Mouse (Mus musculus) liver, embryonic 15.5 days (tissue): ENCODE results near the gene Klhl42. TPM values are rescaled to one million over a fixed set of nuclear protein-coding genes. Genes with fewer than 3 reads are reported as not detected.

ENCODE experiments used
- ATAC-seq: fragments of 200-750 bp; cut with Nextera tagmentation; 2 replicates; pipeline ENCODE4 v1.8.0; 2017; ENCODE audit warnings: moderate number of reproducible peaks, mild to moderate bottlenecking, moderate library complexity; ENCODE audit not compliant: insufficient read depth
- H3K27ac ChIP-seq: fragments of 300-500 bp; sonication (generic); replicated peaks from 2 replicates; pipeline ENCODE4 v1.5.1; 2015; ENCODE audit warnings: mild to moderate bottlenecking, inconsistent platforms
- H3K27me3 ChIP-seq: fragments of 300-500 bp; sonication (generic); 2 replicates; pipeline ENCODE4 v1.6.1; 2015; ENCODE audit warnings: mild to moderate bottlenecking, inconsistent platforms
- H3K36me3 ChIP-seq: fragments of 300-500 bp; sonication (generic); replicated peaks from 2 replicates; pipeline ENCODE4 v1.6.1; 2015; ENCODE audit warnings: moderate library complexity, mild to moderate bottlenecking, inconsistent platforms
- H3K4me1 ChIP-seq: fragments of 300-500 bp; sonication (generic); replicated peaks from 2 replicates; pipeline ENCODE4 v1.6.1; 2015; ENCODE audit warnings: inconsistent platforms
- H3K4me2 ChIP-seq: fragments of 300-500 bp; sonication (generic); 2 replicates; pipeline ENCODE4 v1.6.1; 2015; ENCODE audit warnings: moderate library complexity, mild to moderate bottlenecking, inconsistent platforms
- H3K4me3 ChIP-seq: fragments of 300-500 bp; sonication (generic); replicated peaks from 2 replicates; pipeline ENCODE4 v1.5.1; 2015; ENCODE audit warnings: mild to moderate bottlenecking, inconsistent platforms
- H3K9ac ChIP-seq: fragments of 300-500 bp; sonication (generic); 2 replicates; pipeline ENCODE4 v1.6.1; 2015; ENCODE audit warnings: moderate library complexity, mild to moderate bottlenecking, inconsistent platforms
- H3K9me3 ChIP-seq: fragments of 300-500 bp; sonication (generic); replicated peaks from 2 replicates; pipeline ENCODE4 v1.6.1; 2016; ENCODE audit warnings: inconsistent platforms
- WGBS: fragments of 180-500 bp; shearing (Covaris S2); methylation state at CpG from one replicate; pipeline ENCODE4 v1.1.7; 2015; ENCODE audit warnings: mixed read lengths; ENCODE audit not compliant: insufficient replicate concordance; 5-methylcytosine and 5-hydroxymethylcytosine counted together
- polyA plus RNA-seq: library from polyadenylated mRNA; unstranded; fragments of >200 nt; fragmentation: Nextera tagmentation; extraction: Ambion mirVana; gene quantifications from 2 replicates; pipeline ENCODE4 v1.2.1, GENCODE M21; 2015

Gene Klhl42
- polyA plus RNA-seq, 1 experiment from 2014 or later: 1.8 TPM

GRCm38 (mm10) chr6:147088517-147088916, 2.7 kb upstream of the Klhl42 start:
- H3K4me2 ChIP-seq: no peak overlapping the region
- H3K27ac ChIP-seq: no peak overlapping the region
- H3K36me3 ChIP-seq: no peaks in the 10 kb centered on the region
- H3K27me3 ChIP-seq: peaks cover 17% of the 10 kb centered on the region
- no peak for ATAC-seq
- no peak overlapping the region for H3K9ac ChIP-seq
- WGBS: 50% methylated on average over 3 of the region's 3 CpGs
- peaks cover 31% of the 10 kb centered on the region for H3K4me1 ChIP-seq
- H3K4me3 ChIP-seq: no peak overlapping the region
- H3K9me3 ChIP-seq: no peaks in the 10 kb centered on the region

GRCm38 (mm10) chr6:147090191-147090590, 988 bp upstream of the Klhl42 start:
- 0 out of 2 replicates have a peak, but pooled peaks cover 4% of the 10 kb centered on the region for H3K36me3 ChIP-seq
- 67% methylated on average over 5 of the region's 5 CpGs for WGBS
- ATAC-seq: no peak
- peaks cover 17% of the 10 kb centered on the region for H3K27me3 ChIP-seq
- H3K4me3 ChIP-seq: no peak overlapping the region
- no peak overlapping the region for H3K9ac ChIP-seq
- H3K9me3 ChIP-seq: no peaks in the 10 kb centered on the region
- peaks cover 37% of the 10 kb centered on the region for H3K4me1 ChIP-seq
- no peak overlapping the region for H3K27ac ChIP-seq
- H3K4me2 ChIP-seq: peak overlapping the region; percentile 90

DNA sequence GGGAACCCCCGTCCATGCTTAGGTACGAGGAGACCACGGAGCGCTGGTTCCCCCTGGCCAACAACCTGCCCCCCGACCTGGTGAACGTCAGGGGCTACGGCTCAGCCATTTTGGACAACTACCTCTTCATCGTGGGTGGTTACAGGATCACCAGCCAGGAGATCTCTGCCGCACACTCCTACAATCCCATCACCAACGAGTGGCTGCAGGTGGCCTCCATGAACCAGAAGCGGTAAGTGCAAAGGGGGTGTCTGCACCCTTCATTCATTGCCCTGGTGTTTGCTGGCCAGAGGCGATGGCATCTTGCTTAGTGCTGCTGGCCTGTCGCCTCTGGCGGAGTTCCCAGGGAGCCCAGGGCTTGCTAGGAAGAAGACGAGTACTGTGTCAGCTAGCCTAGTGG, 957 bp downstream of the Klhl42 start:
- peaks cover 9% of the 10 kb centered on the region for H3K36me3 ChIP-seq
- H3K4me3 ChIP-seq: peak overlapping the region; percentile 72
- peaks cover 8% of the 10 kb centered on the region for H3K27me3 ChIP-seq
- ATAC-seq: no peak
- 2% methylated on average over 15 of the region's 15 CpGs for WGBS
- H3K4me1 ChIP-seq: peaks cover 37% of the 10 kb centered on the region
- H3K9ac ChIP-seq: peak overlapping the region; percentile 61
- no peaks in the 10 kb centered on the region for H3K9me3 ChIP-seq
- H3K4me2 ChIP-seq: peak overlapping the region; percentile 90
- H3K27ac ChIP-seq: peak overlapping the region; percentile 67; the same call in 1 of the 2 replicates

DNA sequence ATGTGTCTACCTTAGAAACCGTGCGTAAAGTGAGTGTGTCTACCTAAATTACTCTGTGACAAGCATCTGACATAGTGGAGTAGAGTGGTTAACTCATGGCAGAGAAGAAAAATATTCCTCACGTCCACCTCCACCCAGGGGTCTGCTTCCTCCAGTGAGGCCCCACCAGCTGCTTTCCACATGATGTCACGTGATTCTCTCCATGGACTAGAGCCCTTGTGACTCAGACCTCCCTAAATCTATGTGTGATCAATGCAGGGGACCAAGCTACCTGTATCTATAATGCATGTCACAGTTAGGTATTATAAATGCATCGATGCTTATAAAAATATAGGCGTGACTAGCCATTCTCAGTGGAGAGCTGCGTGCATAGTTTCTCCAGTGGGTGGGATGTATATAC, 3.6 kb downstream of the Klhl42 start:
- H3K36me3 ChIP-seq: peaks cover 9% of the 10 kb centered on the region
- no peak overlapping the region for H3K4me2 ChIP-seq
- WGBS: 76% methylated on average over 7 of the region's 7 CpGs
- no peaks in the 10 kb centered on the region for H3K9me3 ChIP-seq
- no peak for ATAC-seq
- H3K27me3 ChIP-seq: peaks cover 7% of the 10 kb centered on the region; the same call in 1 of the 2 replicates
- H3K9ac ChIP-seq: no peak overlapping the region
- H3K27ac ChIP-seq: no peak overlapping the region
- peaks cover 40% of the 10 kb centered on the region for H3K4me1 ChIP-seq
- no peak overlapping the region for H3K4me3 ChIP-seq

- H3K4me2 ChIP-seq: no peak overlapping the region
- no peaks in the 10 kb centered on the region for H3K9me3 ChIP-seq
- H3K27me3 ChIP-seq: no peaks in the 10 kb centered on the region
- no peak overlapping the region for H3K4me3 ChIP-seq
- ATAC-seq: no peak
- H3K36me3 ChIP-seq: peaks cover 9% of the 10 kb centered on the region
- no peak overlapping the region for H3K27ac ChIP-seq
- peaks cover 35% of the 10 kb centered on the region for H3K4me1 ChIP-seq
- WGBS: 81% methylated on average over 4 of the region's 4 CpGs
- H3K9ac ChIP-seq: no peak overlapping the region
Measured at GRCm38 (mm10) chr6:147096109-147096508, 4.9 kb downstream of the Klhl42 start.

DNA sequence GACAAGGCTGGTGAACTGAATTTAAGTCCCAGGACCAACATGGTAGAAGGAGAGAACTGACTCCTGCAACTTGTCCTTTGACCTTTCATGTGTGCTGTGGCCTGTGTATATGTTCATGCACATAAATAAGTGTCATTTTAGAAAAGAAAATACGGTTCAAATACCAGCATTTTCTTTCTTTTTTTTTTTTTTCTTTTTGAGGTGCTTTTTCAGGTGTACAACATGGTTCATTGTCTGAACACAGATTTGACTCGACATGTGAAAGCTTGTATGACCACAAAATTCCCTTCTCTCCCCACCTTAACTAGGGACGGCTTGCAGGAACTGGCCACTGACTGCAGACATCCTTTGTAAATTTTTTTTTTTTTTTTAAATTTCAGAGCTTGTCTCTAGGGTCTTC, 5.8 kb downstream of the Klhl42 start:
- peaks cover 9% of the 10 kb centered on the region for H3K36me3 ChIP-seq
- H3K4me3 ChIP-seq: no peak overlapping the region
- no peaks in the 10 kb centered on the region for H3K9me3 ChIP-seq
- H3K9ac ChIP-seq: no peak overlapping the region
- WGBS: 60% methylated on average over 3 of the region's 3 CpGs
- no peak overlapping the region for H3K27ac ChIP-seq
- H3K27me3 ChIP-seq: no peaks in the 10 kb centered on the region
- peaks cover 30% of the 10 kb centered on the region for H3K4me1 ChIP-seq
- no peak for ATAC-seq
- no peak overlapping the region for H3K4me2 ChIP-seq

- no peak overlapping the region for H3K27ac ChIP-seq
- H3K36me3 ChIP-seq: peaks cover 9% of the 10 kb centered on the region
- H3K9ac ChIP-seq: no peak overlapping the region
- no peaks in the 10 kb centered on the region for H3K27me3 ChIP-seq
- no peak overlapping the region for H3K4me2 ChIP-seq
- H3K4me3 ChIP-seq: no peak overlapping the region
- WGBS: 55% methylated on average over 8 of the region's 8 CpGs
- no peaks in the 10 kb centered on the region for H3K9me3 ChIP-seq
- no peak for ATAC-seq
- H3K4me1 ChIP-seq: peaks cover 25% of the 10 kb centered on the region
Measured at GRCm38 (mm10) chr6:147097346-147097929, 6.3 kb downstream of the Klhl42 start.

- Histone ChIP-seq H3K4me2 (no peak overlapping the region), H3K4me3 (no peak overlapping the region), H3K36me3 (peaks cover 16% of the 10 kb centered on the region), H3K9ac (no peak overlapping the region), H3K27ac (no peak overlapping the region), H3K9me3 (no peaks in the 10 kb centered on the region), H3K4me1 (peaks cover 10% of the 10 kb centered on the region; the same call in 1 of the 2 replicates), H3K27me3 (no peaks in the 10 kb centered on the region)
- ATAC-seq: 0 out of 2 replicates have a peak, but pooled peaks have one; percentile 30
- WGBS: 71% methylated on average over 19 of the region's 19 CpGs
Measured at GRCm38 (mm10) chr6:147099458-147100277, 8.5 kb downstream of the Klhl42 start.

- Histone ChIP-seq H3K4me1 (peaks cover 10% of the 10 kb centered on the region; the same call in 1 of the 2 replicates), H3K27me3 (no peaks in the 10 kb centered on the region), H3K4me2 (no peak overlapping the region), H3K4me3 (no peak overlapping the region), H3K9me3 (no peaks in the 10 kb centered on the region), H3K9ac (no peak overlapping the region), H3K27ac (no peak overlapping the region), H3K36me3 (peaks cover 11% of the 10 kb centered on the region; the same call in 1 of the 2 replicates)
- no peak for ATAC-seq
- WGBS: 77% methylated on average over 3 of the region's 3 CpGs
Measured at GRCm38 (mm10) chr6:147102293-147102692, 11.1 kb downstream of the Klhl42 start.

DNA sequence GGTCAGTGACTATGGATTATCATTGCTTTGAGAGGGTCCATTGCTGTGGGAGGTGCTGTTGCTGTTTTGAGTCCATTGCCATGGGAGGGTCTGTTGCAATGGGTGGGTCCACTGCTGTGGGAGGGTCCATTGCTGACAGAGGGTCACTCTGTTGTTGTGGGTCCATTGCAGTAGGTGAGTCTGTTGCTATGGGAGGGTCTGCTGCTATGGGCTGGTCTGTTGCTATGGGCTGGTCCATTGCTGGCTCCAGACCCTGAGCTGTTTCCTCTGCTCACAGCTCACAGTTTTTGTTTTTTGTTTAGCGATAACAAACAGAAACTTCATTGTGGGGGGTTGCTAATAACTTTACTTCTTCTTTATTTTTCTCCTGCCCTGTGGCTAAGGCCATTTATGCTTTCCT, 14.3 kb downstream of the Klhl42 start:
- no peak for ATAC-seq
- H3K36me3 ChIP-seq: peaks cover 37% of the 10 kb centered on the region
- no peak overlapping the region for H3K4me3 ChIP-seq
- H3K9ac ChIP-seq: no peak overlapping the region
- H3K4me2 ChIP-seq: no peak overlapping the region
- 81% methylated on average over 1 of the region's 1 CpGs for WGBS
- H3K9me3 ChIP-seq: no peaks in the 10 kb centered on the region
- no peak overlapping the region for H3K27ac ChIP-seq
- H3K27me3 ChIP-seq: no peaks in the 10 kb centered on the region
- H3K4me1 ChIP-seq: no peaks in the 10 kb centered on the region

- H3K27me3 ChIP-seq: no peaks in the 10 kb centered on the region
- H3K27ac ChIP-seq: no peak overlapping the region
- 83% methylated on average over 6 of the region's 6 CpGs for WGBS
- no peak for ATAC-seq
- H3K9ac ChIP-seq: no peak overlapping the region
- H3K4me2 ChIP-seq: no peak overlapping the region
- H3K9me3 ChIP-seq: no peaks in the 10 kb centered on the region
- H3K4me3 ChIP-seq: no peak overlapping the region
- no peaks in the 10 kb centered on the region for H3K4me1 ChIP-seq
- peaks cover 38% of the 10 kb centered on the region for H3K36me3 ChIP-seq
Measured at GRCm38 (mm10) chr6:147106716-147107115, 15.5 kb downstream of the Klhl42 start.
